Mouse (Mus musculus): ENCODE data around the gene Haghl. TPM values are rescaled to one million over a fixed set of nuclear protein-coding genes. Genes with fewer than 3 reads are reported as not detected.
A peak's percentile ranks its signal among the peaks of the same experiment; 100 is the strongest.

Haghl gene
- polyA plus RNA-seq, 1 experiment from 2014 or later: 135 TPM

- H3K36me3 ChIP-seq (ENCODE audit: control insufficient read depth, insufficient read depth): no peaks in the 10 kb centered on the region
- peak within 1 kb of the TSS; percentile 95 for H3K27ac ChIP-seq (ENCODE audit: low read length)
- peak within 1 kb of the TSS; percentile 80 for H3K4me3 ChIP-seq (replicated peaks; ENCODE audit: low read length)
- H3K4me2 ChIP-seq (ENCODE audit: low read length): peak within 1 kb of the TSS; percentile 73
- no peaks in the 10 kb centered on the region for H3K9me3 ChIP-seq (ENCODE audit: control insufficient read depth, low read length)
- H3K27me3 ChIP-seq (replicated peaks; ENCODE audit: control insufficient read depth, insufficient read depth, low read length): no peaks in the 10 kb centered on the region; the same call in 1 of the 2 replicates
- 0% methylated on average over 14 of the region's 14 CpGs for WGBS
- peak; percentile 60 for ATAC-seq
- peaks cover 49% of the 10 kb centered on the region for H3K4me1 ChIP-seq (replicated peaks; ENCODE audit: control insufficient read depth, insufficient read depth, low read length)
- H3K9ac ChIP-seq (replicated peaks; ENCODE audit: low read depth, low read length): peak within 1 kb of the TSS; percentile 87
These were observed 7.1 kb upstream of the Haghl start, which contains the start of gene Fam173a for GRCm38 (mm10) chr17:25792615-25793014. Gene Fam173a, minus strand, starts transcription at chr17:25792901.

DNA sequence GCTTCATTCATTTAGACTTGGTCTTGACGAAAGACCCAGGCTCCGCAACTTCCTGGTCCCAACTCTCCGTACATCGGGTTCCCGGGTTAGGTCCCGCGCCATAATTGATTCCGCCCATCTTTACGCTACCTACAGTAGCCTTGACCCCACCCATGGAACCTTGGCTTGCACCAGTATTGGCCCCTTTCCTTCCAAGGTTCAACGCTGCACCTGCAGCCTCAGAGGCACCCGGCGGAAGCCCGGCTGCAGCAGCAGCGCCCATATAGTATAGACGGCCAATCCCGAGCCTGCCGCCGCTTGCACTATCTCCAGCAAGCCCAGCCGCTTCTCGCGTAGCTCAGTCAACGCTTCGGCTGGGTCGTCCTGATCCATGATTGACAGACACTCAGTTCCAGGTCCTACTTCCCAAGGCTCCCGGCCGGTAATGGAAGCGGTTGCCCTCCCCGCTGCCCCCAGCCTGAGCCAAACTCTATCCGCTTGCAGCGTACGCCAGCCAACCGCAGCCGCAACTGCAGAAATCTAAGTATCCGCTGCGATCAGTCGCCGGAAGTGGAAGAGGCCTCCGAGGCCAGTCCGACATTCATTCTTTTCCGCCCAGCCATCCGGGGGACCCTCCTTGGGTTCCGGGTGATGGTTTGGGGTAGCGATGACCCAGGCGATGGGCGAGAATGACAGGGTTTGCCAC, 6.5 kb upstream of the Haghl start:
- no peaks in the 10 kb centered on the region for H3K9me3 ChIP-seq (ENCODE audit: control insufficient read depth, low read length)
- WGBS: under 1% methylated on average over 45 of the region's 45 CpGs
- peak overlapping the region; percentile 73 for H3K4me2 ChIP-seq (ENCODE audit: low read length)
- H3K27me3 ChIP-seq (replicated peaks; ENCODE audit: control insufficient read depth, insufficient read depth, low read length): no peaks in the 10 kb centered on the region; the same call in 1 of the 2 replicates
- peak; percentile 67 for ATAC-seq
- H3K9ac ChIP-seq (replicated peaks; ENCODE audit: low read depth, low read length): peak overlapping the region; percentile 87
- H3K4me3 ChIP-seq (replicated peaks; ENCODE audit: low read length): peak overlapping the region; percentile 80
- H3K36me3 ChIP-seq (ENCODE audit: control insufficient read depth, insufficient read depth): no peaks in the 10 kb centered on the region
- peaks cover 46% of the 10 kb centered on the region for H3K4me1 ChIP-seq (replicated peaks; ENCODE audit: control insufficient read depth, insufficient read depth, low read length)
- peak overlapping the region; percentile 95 for H3K27ac ChIP-seq (ENCODE audit: low read length)

- Histone ChIP-seq H3K27me3 (replicated peaks; ENCODE audit: control insufficient read depth, insufficient read depth, low read length) (no peaks in the 10 kb centered on the region), H3K36me3 (ENCODE audit: control insufficient read depth, insufficient read depth) (no peaks in the 10 kb centered on the region), H3K27ac (ENCODE audit: low read length) (peak overlapping the region; percentile 95), H3K4me2 (ENCODE audit: low read length) (peak overlapping the region; percentile 73), H3K4me1 (replicated peaks; ENCODE audit: control insufficient read depth, insufficient read depth, low read length) (peaks cover 40% of the 10 kb centered on the region), H3K4me3 (replicated peaks; ENCODE audit: low read length) (peak overlapping the region; percentile 80), H3K9ac (replicated peaks; ENCODE audit: low read depth, low read length) (peak overlapping the region; percentile 87), H3K9me3 (ENCODE audit: control insufficient read depth, low read length) (no peaks in the 10 kb centered on the region)
- ATAC-seq: peak; percentile 21; the same call in 1 of the 2 replicates
- WGBS: 18% methylated on average over 19 of the region's 19 CpGs
These were observed 5.9 kb upstream of the Haghl start for GRCm38 (mm10) chr17:25791320-25791842.

- ATAC-seq: no peak
- Histone ChIP-seq H3K4me2 (ENCODE audit: low read length) (no peak overlapping the region), H3K4me3 (replicated peaks; ENCODE audit: low read length) (no peak overlapping the region), H3K36me3 (ENCODE audit: control insufficient read depth, insufficient read depth) (peaks cover 7% of the 10 kb centered on the region; the same call in 1 of the 2 replicates), H3K9me3 (ENCODE audit: control insufficient read depth, low read length) (no peaks in the 10 kb centered on the region), H3K27ac (ENCODE audit: low read length) (no peak overlapping the region), H3K9ac (replicated peaks; ENCODE audit: low read depth, low read length) (no peak overlapping the region), H3K27me3 (replicated peaks; ENCODE audit: control insufficient read depth, insufficient read depth, low read length) (no peaks in the 10 kb centered on the region), H3K4me1 (replicated peaks; ENCODE audit: control insufficient read depth, insufficient read depth, low read length) (peaks cover 32% of the 10 kb centered on the region)
- 92% methylated on average over 9 of the region's 9 CpGs for WGBS
These were observed 1.5 kb upstream of the Haghl start for GRCm38 (mm10) chr17:25786781-25787504.

GRCm38 (mm10) chr17:25786280-25786679, 807 bp upstream of the Haghl start, which contains the start of gene Ccdc78:
Gene Ccdc78, plus strand, starts transcription at chr17:25786580.
- Histone ChIP-seq H3K9ac (replicated peaks; ENCODE audit: low read depth, low read length) (peak within 1 kb of the TSS; percentile 72), H3K4me3 (replicated peaks; ENCODE audit: low read length) (peak within 1 kb of the TSS; percentile 75), H3K9me3 (ENCODE audit: control insufficient read depth, low read length) (no peaks in the 10 kb centered on the region), H3K27me3 (replicated peaks; ENCODE audit: control insufficient read depth, insufficient read depth, low read length) (no peaks in the 10 kb centered on the region), H3K36me3 (ENCODE audit: control insufficient read depth, insufficient read depth) (peaks cover 10% of the 10 kb centered on the region; the same call in 1 of the 2 replicates), H3K4me2 (ENCODE audit: low read length) (peak within 1 kb of the TSS; percentile 84), H3K4me1 (replicated peaks; ENCODE audit: control insufficient read depth, insufficient read depth, low read length) (peaks cover 28% of the 10 kb centered on the region), H3K27ac (ENCODE audit: low read length) (peak within 1 kb of the TSS; percentile 86)
- ATAC-seq: no peak
- 88% methylated on average over 3 of the region's 3 CpGs for WGBS

GRCm38 (mm10) chr17:25783861-25784574, 1.5 kb downstream of the Haghl start:
- no peaks in the 10 kb centered on the region for H3K9me3 ChIP-seq (ENCODE audit: control insufficient read depth, low read length)
- H3K27ac ChIP-seq (ENCODE audit: low read length): no peak overlapping the region
- H3K9ac ChIP-seq (replicated peaks; ENCODE audit: low read depth, low read length): peak overlapping the region; percentile 72
- 76% methylated on average over 15 of the region's 15 CpGs for WGBS
- H3K4me1 ChIP-seq (replicated peaks; ENCODE audit: control insufficient read depth, insufficient read depth, low read length): peaks cover 18% of the 10 kb centered on the region
- ATAC-seq: no peak
- peak overlapping the region; percentile 75 for H3K4me3 ChIP-seq (replicated peaks; ENCODE audit: low read length)
- H3K27me3 ChIP-seq (replicated peaks; ENCODE audit: control insufficient read depth, insufficient read depth, low read length): no peaks in the 10 kb centered on the region
- peaks cover 10% of the 10 kb centered on the region; the same call in 1 of the 2 replicates for H3K36me3 ChIP-seq (ENCODE audit: control insufficient read depth, insufficient read depth)
- H3K4me2 ChIP-seq (ENCODE audit: low read length): peak overlapping the region; percentile 84

- no peak overlapping the region for H3K27ac ChIP-seq (ENCODE audit: low read length)
- ATAC-seq: no peak
- WGBS: 70% methylated on average over 7 of the region's 7 CpGs
- H3K4me3 ChIP-seq (replicated peaks; ENCODE audit: low read length): no peak overlapping the region
- H3K27me3 ChIP-seq (replicated peaks; ENCODE audit: control insufficient read depth, insufficient read depth, low read length): no peaks in the 10 kb centered on the region
- H3K4me2 ChIP-seq (ENCODE audit: low read length): no peak overlapping the region
- no peaks in the 10 kb centered on the region for H3K9me3 ChIP-seq (ENCODE audit: control insufficient read depth, low read length)
- H3K4me1 ChIP-seq (replicated peaks; ENCODE audit: control insufficient read depth, insufficient read depth, low read length): peaks cover 18% of the 10 kb centered on the region
- H3K9ac ChIP-seq (replicated peaks; ENCODE audit: low read depth, low read length): no peak overlapping the region
- peaks cover 10% of the 10 kb centered on the region; the same call in 1 of the 2 replicates for H3K36me3 ChIP-seq (ENCODE audit: control insufficient read depth, insufficient read depth)
These were observed 2.4 kb downstream of the Haghl start for GRCm38 (mm10) chr17:25783086-25783485.

DNA sequence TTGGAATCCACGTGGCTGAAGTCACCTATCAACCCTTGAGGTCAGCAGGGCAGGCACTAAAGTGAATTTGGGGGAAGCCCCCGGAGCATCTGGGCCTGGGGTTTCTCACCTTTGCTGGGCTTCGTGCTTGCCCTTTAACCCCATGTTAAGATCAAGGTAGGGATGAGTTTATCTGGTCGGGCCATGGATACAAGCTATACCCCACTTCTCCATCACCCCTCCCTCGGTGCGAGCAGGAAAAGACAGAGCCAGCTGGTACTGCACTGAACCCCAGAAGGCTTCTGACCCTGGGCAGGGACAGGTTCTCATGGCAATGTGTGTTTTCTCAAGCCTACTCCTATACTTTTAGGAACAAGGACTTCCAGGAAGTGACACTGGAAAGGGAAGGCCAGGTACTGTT, 4.1 kb downstream of the Haghl start:
- WGBS: 77% methylated on average over 6 of the region's 6 CpGs
- H3K4me1 ChIP-seq (replicated peaks; ENCODE audit: control insufficient read depth, insufficient read depth, low read length): peaks cover 18% of the 10 kb centered on the region
- H3K36me3 ChIP-seq (ENCODE audit: control insufficient read depth, insufficient read depth): peaks cover 10% of the 10 kb centered on the region; the same call in 1 of the 2 replicates

More for the DNA sequence above, 4.1 kb downstream of the Haghl start:
- no peak for ATAC-seq
- Histone ChIP-seq H3K4me2 (ENCODE audit: low read length) (no peak overlapping the region), H3K27ac (ENCODE audit: low read length) (no peak overlapping the region), H3K4me3 (replicated peaks; ENCODE audit: low read length) (no peak overlapping the region), H3K9ac (replicated peaks; ENCODE audit: low read depth, low read length) (no peak overlapping the region), H3K9me3 (ENCODE audit: control insufficient read depth, low read length) (no peaks in the 10 kb centered on the region), H3K27me3 (replicated peaks; ENCODE audit: control insufficient read depth, insufficient read depth, low read length) (no peaks in the 10 kb centered on the region)

Measured in forebrain, embryonic 16.5 days (tissue).